Mouse (Mus musculus) myocyte (in vitro differentiated cells): ENCODE data around the gene Gfod2. TPM values are rescaled to one million over a fixed set of nuclear protein-coding genes. Genes with fewer than 3 reads are reported as not detected.

ENCODE experiments used
- H3K27me3 ChIP-seq: one replicate; pipeline ENCODE4 v1.6.1; 2011; ENCODE audit not compliant: control insufficient read depth, insufficient read depth, insufficient read length
- H3K36me3 ChIP-seq: one replicate; pipeline ENCODE4 v1.6.1; 2011; ENCODE audit not compliant: control insufficient read depth, insufficient read depth
- H3K4me2 ChIP-seq: one replicate; pipeline ENCODE4 v1.6.1; 2011; ENCODE audit warnings: low read depth, control low read depth
- H3K4me3 ChIP-seq: one replicate; pipeline ENCODE4 v1.5.1; 2011; ENCODE audit warnings: mild to moderate bottlenecking, control low read depth, moderate library complexity
- H3K79me2 ChIP-seq: one replicate; pipeline ENCODE4 v1.6.1; 2011; ENCODE audit not compliant: control insufficient read depth, insufficient read depth
- H3ac ChIP-seq: one replicate; pipeline ENCODE4 v1.6.1; 2011; ENCODE audit not compliant: control insufficient read depth, insufficient read length
- CEBPB ChIP-seq: IDR thresholded peaks from 2 replicates; pipeline ENCODE4 v1.6.1; 2011; ENCODE audit warnings: mild to moderate bottlenecking, moderate library complexity; ENCODE audit not compliant: poor library complexity, insufficient read depth, severe bottlenecking
- E2F4 ChIP-seq: IDR thresholded peaks from one replicate; pipeline ENCODE4 v1.6.1; 2011; ENCODE audit warnings: mild to moderate bottlenecking, control low read depth, moderate library complexity; ENCODE audit not compliant: insufficient read depth
- MAX ChIP-seq: IDR thresholded peaks from one replicate; pipeline ENCODE4 v1.6.1; 2011; ENCODE audit warnings: low read depth, mild to moderate bottlenecking, control low read depth
- MYOD1 ChIP-seq, 3 experiments: IDR thresholded peaks; one replicate each; pipeline ENCODE4 v1.6.1; 2011; ENCODE audit warnings: control low read depth in 2 of 3, low read depth in 2 of 3, mild to moderate bottlenecking in 2 of 3, moderate library complexity in 1 of 3; ENCODE audit not compliant: insufficient read length in 2 of 3, control insufficient read depth in 1 of 3
- MYOG ChIP-seq, 3 experiments: IDR thresholded peaks; one replicate each; pipeline ENCODE4 v1.6.1; 2011; ENCODE audit warnings: control low read depth in 2 of 3, low read depth in 2 of 3, mild to moderate bottlenecking in 2 of 3; ENCODE audit not compliant: insufficient read length in 2 of 3, control insufficient read depth in 1 of 3, insufficient read depth in 1 of 3
- POLR2A ChIP-seq: IDR thresholded peaks from one replicate; pipeline ENCODE4 v1.6.1; 2011; ENCODE audit warnings: low read depth, mild to moderate bottlenecking, control low read depth, moderate library complexity; ENCODE audit not compliant: insufficient read length
- POLR2AphosphoS2 ChIP-seq: IDR thresholded peaks from one replicate; pipeline ENCODE4 v1.6.1; 2011; ENCODE audit warnings: low read depth, control low read depth; ENCODE audit not compliant: insufficient read length
- REST ChIP-seq: IDR thresholded peaks from one replicate; pipeline ENCODE4 v1.6.1; 2011; ENCODE audit warnings: mild to moderate bottlenecking, control low read depth, moderate library complexity; ENCODE audit not compliant: insufficient read depth, insufficient read length
- SRF ChIP-seq: IDR thresholded peaks from one replicate; pipeline ENCODE4 v1.6.1; 2011; ENCODE audit warnings: low read depth; ENCODE audit not compliant: control insufficient read depth, insufficient read length
- TCF12 ChIP-seq: IDR thresholded peaks from one replicate; pipeline ENCODE4 v1.6.1; 2011; ENCODE audit warnings: mild to moderate bottlenecking, control low read depth; ENCODE audit not compliant: poor library complexity, insufficient read depth, severe bottlenecking
- TCF3 ChIP-seq: IDR thresholded peaks from one replicate; pipeline ENCODE4 v1.6.1; 2011; ENCODE audit warnings: low read depth, control low read depth; ENCODE audit not compliant: insufficient read length
- USF1 ChIP-seq: IDR thresholded peaks from one replicate; pipeline ENCODE4 v1.6.1; 2011; ENCODE audit warnings: low read depth, mild to moderate bottlenecking, control low read depth, moderate library complexity
- polyA plus RNA-seq: library from polyadenylated mRNA; unstranded; fragments of >200 nt; fragmentation: generic; extraction: Trizol; gene quantifications from one replicate; pipeline ENCODE4 v1.2.1, GENCODE M21; 2012; ENCODE audit warnings: missing spikeins

The Gfod2 gene
- polyA plus RNA-seq, 1 experiment: 5.0 TPM

GRCm38 (mm10) chr8:105793331-105793730, 34.9 kb upstream of the Gfod2 start:
- Histone ChIP-seq H3K4me3 (no peak overlapping the region), H3ac (no peak overlapping the region), H3K4me2 (no peak overlapping the region), H3K27me3 (no peaks in the 10 kb centered on the region), H3K79me2 (peaks cover 40% of the 10 kb centered on the region), H3K36me3 (no peaks in the 10 kb centered on the region)
- TF ChIP-seq SRF: no peak
- no peak for TF ChIP-seq E2F4
- TF ChIP-seq POLR2AphosphoS2: no peak
- TF ChIP-seq CEBPB: no peak

GRCm38 (mm10) chr8:105789626-105790025, 31.2 kb upstream of the Gfod2 start:
- Histone ChIP-seq H3K27me3 (no peaks in the 10 kb centered on the region), H3K36me3 (no peaks in the 10 kb centered on the region), H3K4me2 (no peak overlapping the region), H3K79me2 (peaks cover 31% of the 10 kb centered on the region), H3ac (no peak overlapping the region), H3K4me3 (no peak overlapping the region)
- TF ChIP-seq POLR2AphosphoS2 (no peak), USF1 (no peak), MYOD1 (IDR thresholded peaks at IDR 0.05; ENCODE audit: control insufficient read depth in 1 of 3, insufficient read length in 2 of 3, low read depth in 2 of 3) (no peak), TCF3 (no peak), REST (no peak), E2F4 (no peak), SRF (no peak), POLR2A (no peak), MAX (no peak), TCF12 (no peak)

GRCm38 (mm10) chr8:105788927-105789326, 30.5 kb upstream of the Gfod2 start:
- no peak overlapping the region for H3K4me3 ChIP-seq
- TF ChIP-seq TCF12 (no peak), MYOD1 (IDR thresholded peaks at IDR 0.05; ENCODE audit: control insufficient read depth in 1 of 3, insufficient read length in 2 of 3, low read depth in 2 of 3) (no peak), REST (no peak), USF1 (no peak), E2F4 (no peak), SRF (no peak), POLR2A (no peak), CEBPB (no peak), TCF3 (no peak), MYOG (IDR thresholded peaks at IDR 0.05; ENCODE audit: control insufficient read depth in 1 of 3, insufficient read depth in 1 of 3, insufficient read length in 2 of 3, low read depth in 2 of 3) (no peak), MAX (no peak), POLR2AphosphoS2 (no peak)
- H3K79me2 ChIP-seq: peaks cover 31% of the 10 kb centered on the region
- H3K27me3 ChIP-seq: no peaks in the 10 kb centered on the region
- no peak overlapping the region for H3K4me2 ChIP-seq
- H3K36me3 ChIP-seq: no peaks in the 10 kb centered on the region
- H3ac ChIP-seq: no peak overlapping the region

- H3K79me2 ChIP-seq: peaks cover 31% of the 10 kb centered on the region
- no peak overlapping the region for H3ac ChIP-seq
- TF ChIP-seq MAX (no peak), USF1 (no peak), TCF12 (no peak), E2F4 (no peak), TCF3 (no peak), POLR2AphosphoS2 (no peak), SRF (no peak), MYOG (IDR thresholded peaks at IDR 0.05; ENCODE audit: control insufficient read depth in 1 of 3, insufficient read depth in 1 of 3, insufficient read length in 2 of 3, low read depth in 2 of 3) (no peak), MYOD1 (IDR thresholded peaks at IDR 0.05; ENCODE audit: control insufficient read depth in 1 of 3, insufficient read length in 2 of 3, low read depth in 2 of 3) (no peak), REST (no peak), POLR2A (no peak), CEBPB (no peak)
- H3K27me3 ChIP-seq: no peaks in the 10 kb centered on the region
- no peaks in the 10 kb centered on the region for H3K36me3 ChIP-seq
- no peak overlapping the region for H3K4me2 ChIP-seq
- H3K4me3 ChIP-seq: no peak overlapping the region
Measured at GRCm38 (mm10) chr8:105788241-105788640, 29.8 kb upstream of the Gfod2 start.

GRCm38 (mm10) chr8:105780298-105780697, 21.8 kb upstream of the Gfod2 start:
- Histone ChIP-seq H3K79me2 (no peaks in the 10 kb centered on the region), H3K36me3 (no peaks in the 10 kb centered on the region), H3K4me3 (no peak overlapping the region), H3ac (no peak overlapping the region), H3K4me2 (no peak overlapping the region), H3K27me3 (no peaks in the 10 kb centered on the region)
- no peak for TF ChIP-seq REST
- TF ChIP-seq TCF12: no peak
- TF ChIP-seq SRF: no peak
- no peak for TF ChIP-seq POLR2AphosphoS2
- no peak for TF ChIP-seq TCF3
- TF ChIP-seq MAX: no peak
- no peak for TF ChIP-seq MYOG (IDR thresholded peaks at IDR 0.05; ENCODE audit: control insufficient read depth in 1 of 3, insufficient read depth in 1 of 3, insufficient read length in 2 of 3, low read depth in 2 of 3)
- no peak for TF ChIP-seq MYOD1 (IDR thresholded peaks at IDR 0.05; ENCODE audit: control insufficient read depth in 1 of 3, insufficient read length in 2 of 3, low read depth in 2 of 3)
- TF ChIP-seq CEBPB: no peak
- no peak for TF ChIP-seq E2F4
- no peak for TF ChIP-seq POLR2A
- TF ChIP-seq USF1: no peak
